Mouse (Mus musculus) kidney, postnatal 4 days (tissue): ENCODE measurements around the gene Phf3.
"Not testable (repeated sequence)": the region's sequence is repeated elsewhere in the genome, so short reads cannot be mapped to it uniquely, and the experiment has no call there.

Experiments used
- DNase-seq, 2 experiments: peaks; one replicate each; pipeline ENCODE4 v3.0.0; 2021; ENCODE audit warnings: mixed read lengths in 2 of 2

The Phf3 gene

GRCm38 (mm10) chr1:30819414-30819813, 54.3 kb downstream of the Phf3 start:
- DNase-seq: no peak

GRCm38 (mm10) chr1:30815609-30816008, 58.1 kb downstream of the Phf3 start:
- no peak for DNase-seq

- no peak for DNase-seq
Measured at GRCm38 (mm10) chr1:30814987-30815386, 58.7 kb downstream of the Phf3 start.

GRCm38 (mm10) chr1:30808101-30808699, 65.5 kb downstream of the Phf3 start:
- DNase-seq: no peak

GRCm38 (mm10) chr1:30805688-30806285, 67.9 kb downstream of the Phf3 start:
- DNase-seq: no peak

GRCm38 (mm10) chr1:30804919-30805318, 68.8 kb downstream of the Phf3 start:
- no peak for DNase-seq

GRCm38 (mm10) chr1:30801911-30802310, 71.8 kb downstream of the Phf3 start:
- DNase-seq: peak in 1 of 2 experiments; percentile 31

- DNase-seq: no peak
Measured at GRCm38 (mm10) chr1:30799277-30799834, 74.4 kb downstream of the Phf3 start.

- DNase-seq: no peak
Measured at GRCm38 (mm10) chr1:30794606-30795005, 79.1 kb downstream of the Phf3 start.

- DNase-seq: no peak
Measured at GRCm38 (mm10) chr1:30793357-30793883, 80.3 kb downstream of the Phf3 start.

- DNase-seq: no peak
Measured at GRCm38 (mm10) chr1:30792935-30793334, 80.8 kb downstream of the Phf3 start.

- no peak for DNase-seq
Measured at GRCm38 (mm10) chr1:30790220-30790619, 83.5 kb downstream of the Phf3 start.

GRCm38 (mm10) chr1:30789689-30790088, 84.0 kb downstream of the Phf3 start:
- no peak for DNase-seq

- DNase-seq: no peak
Measured at GRCm38 (mm10) chr1:30789001-30789400, 84.7 kb downstream of the Phf3 start.

GRCm38 (mm10) chr1:30786583-30786982, 87.1 kb downstream of the Phf3 start:
- DNase-seq: no peak

GRCm38 (mm10) chr1:30783741-30784140, 90.0 kb downstream of the Phf3 start:
- no peak for DNase-seq

GRCm38 (mm10) chr1:30780293-30780692, 93.4 kb downstream of the Phf3 start:
- DNase-seq: peak; percentile 64 to 67

GRCm38 (mm10) chr1:30779562-30779961, 94.2 kb downstream of the Phf3 start:
- no peak for DNase-seq

GRCm38 (mm10) chr1:30778374-30779005, 95.2 kb downstream of the Phf3 start:
- peak; percentile 39 to 42 for DNase-seq

GRCm38 (mm10) chr1:30776196-30776595, 97.5 kb downstream of the Phf3 start:
- no peak for DNase-seq

GRCm38 (mm10) chr1:30773662-30774061, 100.1 kb downstream of the Phf3 start:
- DNase-seq: no peak

GRCm38 (mm10) chr1:30772851-30773250, 100.9 kb downstream of the Phf3 start:
- DNase-seq: no peak

- peak; percentile 37 to 55 for DNase-seq
Measured at GRCm38 (mm10) chr1:30771772-30772171, 101.9 kb downstream of the Phf3 start.

GRCm38 (mm10) chr1:30770599-30770998, 103.1 kb downstream of the Phf3 start:
- not testable (repeated sequence) for DNase-seq
